Mouse (Mus musculus) stomach, postnatal 0 days (tissue): Measurements from ENCODE around the gene Bckdha.

Experiments used
- CTCF ChIP-seq: IDR thresholded peaks from 2 replicates; pipeline ENCODE4 v1.5.1; 2016; ENCODE audit warnings: antibody characterized with exemption, low read depth, mild to moderate bottlenecking, moderate library complexity
- EP300 ChIP-seq: optimal IDR thresholded peaks from 2 replicates; pipeline ENCODE3; 2016; ENCODE audit warnings: antibody characterized with exemption

GRCm38 (mm10) chr7:25683474-25684180 lies 24.8 kb upstream of the Bckdha start:
- TF ChIP-seq CTCF (no peak), EP300 (no peak)
